29 mouse cellular contexts compared by ENCODE assay signal in the genomic region with DNA sequence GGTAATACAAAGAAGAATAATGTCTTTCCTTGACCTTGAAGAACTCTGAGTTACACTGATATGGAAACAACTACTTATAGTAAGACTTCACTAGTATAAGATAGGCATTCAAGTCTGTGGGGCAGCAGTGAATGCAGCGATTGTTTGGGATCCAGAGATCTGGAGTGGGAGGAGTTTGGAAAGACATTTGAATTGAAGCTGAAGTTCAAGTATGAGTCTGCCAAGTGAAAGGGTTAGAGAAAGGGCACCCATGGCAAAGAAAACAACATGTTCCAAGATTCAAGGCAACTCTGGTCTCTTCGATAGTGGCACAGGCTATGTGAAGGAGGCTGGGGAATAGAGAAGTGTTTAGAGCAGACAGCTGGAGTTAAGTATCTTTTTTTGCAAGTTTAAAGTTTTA.
DNase-seq lines count a peak whose midpoint lies in the region; ATAC-seq and TF ChIP-seq lines count a peak whose summit lies in the region.
"Had no signal": no experiment of that assay in that cellular context is flagged by ENCODE, and none has a peak within 500 bp of the region (broad histone marks: within the 10 kb centered on the region; RNA-seq: fewer than 3 reads in every experiment).

No protein-coding gene starts in this region.

- WGBS in forebrain, embryonic 14.5 days, result 51% methylated on average over 2 of the region's 2 CpGs
- 42% methylated on average over 2 of the region's 2 CpGs for WGBS in forebrain, embryonic 15.5 days
- WGBS in liver, adult 2 months, result 28% methylated on average over 2 of the region's 2 CpGs
- 66% methylated on average over 2 of the region's 2 CpGs for WGBS in liver, postnatal 0 days (ENCODE audit: insufficient replicate concordance)
- 70% methylated on average over 2 of the region's 2 CpGs for WGBS in intestine, embryonic 16.5 days

- H3K79me2 ChIP-seq in liver, adult 2 months (ENCODE audit: control insufficient read depth, insufficient read depth, low read length), result no peaks in the 10 kb centered on the region

- TF ChIP-seq EP300 in liver, postnatal 0 days (IDR thresholded peaks at IDR 0.05; ENCODE audit: low read depth), result no peak

- no peaks in the 10 kb centered on the region for H3K27me3 ChIP-seq in forebrain, embryonic 14.5 days (replicated peaks; ENCODE audit: control insufficient read depth, insufficient read depth, low read length)
- no peaks in the 10 kb centered on the region for H3K27me3 ChIP-seq in forebrain, embryonic 15.5 days
- H3K27me3 ChIP-seq in liver, adult 2 months (ENCODE audit: control insufficient read depth, insufficient read depth, low read length), result no peaks in the 10 kb centered on the region
- peaks cover 3% of the 10 kb centered on the region; the same call in 1 of the 2 replicates for H3K27me3 ChIP-seq in liver, postnatal 0 days (ENCODE audit: insufficient read depth, low read length)
- H3K27me3 ChIP-seq in intestine, embryonic 16.5 days (replicated peaks; ENCODE audit: control insufficient read depth, insufficient read depth, low read length), result 0 out of 2 replicates have a peak, but pooled peaks cover 6% of the 10 kb centered on the region
- H3K27me3 ChIP-seq: stomach, embryonic 15.5 days had no signal

- no peak overlapping the region for H3K27ac ChIP-seq in forebrain, embryonic 14.5 days (ENCODE audit: low read depth, low read length)
- no peak overlapping the region for H3K27ac ChIP-seq in forebrain, embryonic 15.5 days (replicated peaks)
- H3K27ac ChIP-seq in liver, adult 2 months (replicated peaks; ENCODE audit: insufficient read depth, low read depth, low read length), result no peak overlapping the region
- H3K27ac ChIP-seq in liver, postnatal 0 days (ENCODE audit: low read depth), result no peak overlapping the region
- H3K27ac ChIP-seq in intestine, embryonic 16.5 days (ENCODE audit: low read length), result no peak overlapping the region
- H3K27ac ChIP-seq: forebrain, embryonic 10.5 days; hindbrain, postnatal 0 days; kidney, postnatal 0 days; limb, embryonic 12.5 days; macrophage; midbrain, embryonic 15.5 days; neural tube, embryonic 15.5 days; stomach, embryonic 15.5 days had no signal

- H3K4me1 ChIP-seq in forebrain, embryonic 14.5 days (ENCODE audit: control insufficient read depth, insufficient read depth, low read length), result no peaks in the 10 kb centered on the region
- H3K4me1 ChIP-seq in forebrain, embryonic 15.5 days, result no peaks in the 10 kb centered on the region
- H3K4me1 ChIP-seq in liver, adult 2 months (ENCODE audit: control insufficient read depth, insufficient read depth, low read length), result no peaks in the 10 kb centered on the region; the same call in 1 of the 2 replicates
- H3K4me1 ChIP-seq in liver, postnatal 0 days (ENCODE audit: insufficient read depth), result no peaks in the 10 kb centered on the region
- no peaks in the 10 kb centered on the region for H3K4me1 ChIP-seq in intestine, embryonic 16.5 days (ENCODE audit: control insufficient read depth, insufficient read depth, low read length)
- H3K4me1 ChIP-seq: limb, embryonic 12.5 days; midbrain, embryonic 15.5 days; neural tube, embryonic 15.5 days; stomach, embryonic 15.5 days had no signal

- no peak overlapping the region for H3K4me3 ChIP-seq in forebrain, embryonic 14.5 days (ENCODE audit: low read depth, low read length)
- no peak overlapping the region for H3K4me3 ChIP-seq in forebrain, embryonic 15.5 days
- no peak overlapping the region for H3K4me3 ChIP-seq in liver, adult 2 months (ENCODE audit: insufficient read depth, low read depth, low read length)
- no peak overlapping the region for H3K4me3 ChIP-seq in liver, postnatal 0 days (ENCODE audit: low read depth, low read length)
- no peak overlapping the region for H3K4me3 ChIP-seq in intestine, embryonic 16.5 days (ENCODE audit: low read length)
- H3K4me3 ChIP-seq: forebrain, embryonic 10.5 days; limb, embryonic 12.5 days; midbrain, embryonic 15.5 days; neural tube, embryonic 15.5 days; stomach, embryonic 15.5 days had no signal

- no peaks in the 10 kb centered on the region for H3K36me3 ChIP-seq in forebrain, embryonic 14.5 days (ENCODE audit: control insufficient read depth, insufficient read depth, low read length)
- no peaks in the 10 kb centered on the region for H3K36me3 ChIP-seq in forebrain, embryonic 15.5 days
- no peaks in the 10 kb centered on the region for H3K36me3 ChIP-seq in liver, adult 2 months (ENCODE audit: control insufficient read depth, insufficient read depth, low read length)
- H3K36me3 ChIP-seq in liver, postnatal 0 days (replicated peaks; ENCODE audit: insufficient read depth, low read length), result no peaks in the 10 kb centered on the region
- H3K36me3 ChIP-seq in intestine, embryonic 16.5 days (ENCODE audit: control insufficient read depth, insufficient read depth, low read length), result no peaks in the 10 kb centered on the region
- H3K36me3 ChIP-seq: forebrain, embryonic 10.5 days; G1E; limb, embryonic 12.5 days; midbrain, embryonic 15.5 days; neural tube, embryonic 15.5 days; stomach, embryonic 15.5 days had no signal

- intact Hi-C loops in left cerebral cortex, postnatal 4 days (cut with DNase I), result no loop called here

- no peaks in the 10 kb centered on the region for H3K9me3 ChIP-seq in forebrain, embryonic 14.5 days (replicated peaks; ENCODE audit: control insufficient read depth, low read length)
- no peaks in the 10 kb centered on the region for H3K9me3 ChIP-seq in forebrain, embryonic 15.5 days
- H3K9me3 ChIP-seq in liver, postnatal 0 days (ENCODE audit: low read length), result no peaks in the 10 kb centered on the region
- H3K9me3 ChIP-seq in intestine, embryonic 16.5 days (ENCODE audit: control insufficient read depth, low read length), result no peaks in the 10 kb centered on the region
- H3K9me3 ChIP-seq: forebrain, embryonic 10.5 days; G1E; limb, embryonic 12.5 days; midbrain, embryonic 15.5 days; neural tube, embryonic 15.5 days; stomach, embryonic 15.5 days had no signal

- no peak for ATAC-seq in forebrain, embryonic 14.5 days
- ATAC-seq in forebrain, embryonic 15.5 days (replicated peaks), result no peak
- no peak for ATAC-seq in liver, postnatal 0 days
- 0 out of 2 replicates have a peak, but pooled peaks have one; percentile 17 for ATAC-seq in intestine, embryonic 16.5 days
- ATAC-seq: forebrain, postnatal 0 days; hindbrain, postnatal 0 days; midbrain, embryonic 15.5 days had no signal

- no peak overlapping the region for H3K4me2 ChIP-seq in forebrain, embryonic 14.5 days (ENCODE audit: low read length)
- H3K4me2 ChIP-seq in forebrain, embryonic 15.5 days (replicated peaks), result no peak overlapping the region
- no peak overlapping the region for H3K4me2 ChIP-seq in liver, postnatal 0 days (ENCODE audit: low read depth, low read length)
- no peak overlapping the region for H3K4me2 ChIP-seq in intestine, embryonic 16.5 days (ENCODE audit: low read depth, low read length)
- H3K4me2 ChIP-seq: limb, embryonic 12.5 days; liver, embryonic 11.5 days; midbrain, embryonic 15.5 days; neural tube, embryonic 15.5 days; stomach, embryonic 15.5 days had no signal

- DNase-seq in forebrain, embryonic 14.5 days (ENCODE audit: low spot score), result peak; percentile 5
- peak; percentile 12 for DNase-seq in liver, adult 2 months (ENCODE audit: extremely low read depth, low read depth, low spot score)
- DNase-seq in liver, postnatal 0 days, result no peak
- peak; percentile 41 for DNase-seq in NIH3T3 (ENCODE audit: low read depth)
- DNase-seq in left cerebral cortex, postnatal 4 days, result no peak
- DNase-seq: adrenal gland, adult 2 months; adrenal gland, postnatal 36 days; cerebellum, adult 2 months; cerebellum, postnatal 14 days; forebrain, postnatal 0 days; gastrocnemius, postnatal 10 days; kidney, adult 11 months; layer of hippocampus, postnatal 36 days; lung, postnatal 10 days; right cerebral cortex, postnatal 25 days; thymus, adult 18-20 months; thymus, postnatal 25 days had no signal

- no peak for TF ChIP-seq CTCF in liver, adult 2 months (IDR thresholded peaks at IDR 0.05; ENCODE audit: low read depth, low read length)
- TF ChIP-seq CTCF in liver, postnatal 0 days (IDR thresholded peaks at IDR 0.05; ENCODE audit: low read depth), result no peak

- TF ChIP-seq POLR2A in liver, adult 2 months (IDR thresholded peaks at IDR 0.05; ENCODE audit: extremely low read depth, insufficient read depth, low read length), result no peak

- no peak overlapping the region for H3K9ac ChIP-seq in forebrain, embryonic 14.5 days (ENCODE audit: low read length)
- H3K9ac ChIP-seq in forebrain, embryonic 15.5 days (replicated peaks), result no peak overlapping the region
- no peak overlapping the region for H3K9ac ChIP-seq in liver, adult 2 months (ENCODE audit: low read depth, low read length)
- no peak overlapping the region for H3K9ac ChIP-seq in liver, postnatal 0 days (replicated peaks)
- H3K9ac ChIP-seq in intestine, embryonic 16.5 days (ENCODE audit: low read depth, low read length), result no peak overlapping the region
- H3K9ac ChIP-seq: forebrain, postnatal 0 days; limb, embryonic 12.5 days; midbrain, embryonic 15.5 days; neural tube, embryonic 15.5 days; stomach, embryonic 15.5 days had no signal

Comparison
In these comparisons a context has a peak if more than half of its experiments do, and no peak if none do; other contexts are left out.
1. DNase-seq: peak in forebrain, embryonic 14.5 days (single experiment), liver, adult 2 months (single experiment) and NIH3T3 (single experiment); none in liver, postnatal 0 days (single experiment) and left cerebral cortex, postnatal 4 days (single experiment).